Mouse (Mus musculus): ENCODE data around the gene Eras.

DNA sequence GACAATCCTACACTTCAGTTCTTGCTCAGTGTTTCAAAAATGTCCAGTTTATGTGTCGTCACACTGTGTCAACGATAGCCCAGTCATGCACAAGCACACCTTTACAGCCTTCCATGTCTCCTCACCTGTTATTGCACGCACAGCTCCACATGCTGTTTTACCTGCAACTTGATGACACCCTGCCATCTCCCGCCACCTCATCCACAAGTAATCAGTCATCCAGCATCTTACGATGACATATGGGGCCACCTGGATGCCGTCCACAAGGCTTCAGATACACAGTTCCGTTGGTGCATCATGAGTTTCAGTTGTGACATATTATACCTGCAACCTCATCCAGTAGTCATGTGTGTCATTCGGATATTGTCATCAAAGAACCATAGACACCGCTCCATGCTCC lies 30.5 kb upstream of the Eras start:
- TF ChIP-seq CTCF (IDR thresholded peaks at IDR 0.05; ENCODE audit: extremely low read depth, insufficient read length, insufficient replicate concordance, low read depth, low read length) (no peak), POLR2A (IDR thresholded peaks at IDR 0.05; ENCODE audit: low read depth, low read length) (no peak)
